Mouse (Mus musculus): Measurements from ENCODE around the gene Drg1. TPM values are rescaled to one million over a fixed set of nuclear protein-coding genes. Genes with fewer than 3 reads are reported as not detected.

Gene Drg1
- 3.3 and 3.5 TPM in 2 replicates for polyA plus RNA-seq (2012; rRNA removed; ENCODE audit: low replicate concordance)

GRCm38 (mm10) chr11:3266079-3266685, at the start of gene Drg1:
Gene Drg1 (minus strand): TSS chr11:3266415.

DNA sequence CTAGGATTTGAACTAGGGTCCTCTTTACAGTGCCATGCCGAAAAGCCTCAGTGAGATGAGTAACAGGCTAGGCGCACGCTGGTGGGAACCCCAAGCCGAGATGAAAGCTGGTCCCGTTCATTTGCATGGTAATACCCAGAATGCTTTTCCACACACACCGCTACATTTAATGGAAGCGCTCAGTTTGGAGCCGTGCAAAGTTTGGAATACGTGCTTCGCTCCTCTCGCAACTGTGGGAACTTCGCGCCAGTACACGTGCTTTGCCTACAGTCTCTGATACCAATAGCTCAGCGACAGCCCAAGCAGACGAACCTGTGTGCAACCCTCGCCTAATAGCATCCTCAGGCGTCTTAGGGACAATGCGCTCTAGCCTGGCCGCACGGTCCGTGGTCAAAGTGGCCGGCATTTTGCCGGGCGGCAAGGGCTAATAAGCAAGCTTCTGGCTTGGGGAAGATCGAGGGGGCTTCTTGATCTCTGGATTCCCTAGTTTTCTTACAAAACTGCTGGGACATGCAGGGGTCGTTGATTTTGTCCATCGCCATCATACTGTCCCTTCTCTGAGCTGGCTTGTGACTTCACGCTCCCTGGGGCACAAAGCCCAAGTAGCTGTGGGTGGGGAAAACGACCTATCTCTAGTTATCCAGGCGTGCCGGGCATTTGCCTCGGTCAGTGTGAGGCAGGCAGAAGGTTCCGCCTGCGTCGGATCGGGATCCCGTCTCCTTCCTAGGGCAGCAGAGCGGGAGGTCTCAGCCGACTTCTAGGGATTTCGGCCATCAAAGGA, 22.5 kb upstream of the Drg1 start, which contains the start of gene Patz1:
Gene Patz1 (plus strand): TSS at position 354 of the 781 bp plus-strand sequence.

DNA sequence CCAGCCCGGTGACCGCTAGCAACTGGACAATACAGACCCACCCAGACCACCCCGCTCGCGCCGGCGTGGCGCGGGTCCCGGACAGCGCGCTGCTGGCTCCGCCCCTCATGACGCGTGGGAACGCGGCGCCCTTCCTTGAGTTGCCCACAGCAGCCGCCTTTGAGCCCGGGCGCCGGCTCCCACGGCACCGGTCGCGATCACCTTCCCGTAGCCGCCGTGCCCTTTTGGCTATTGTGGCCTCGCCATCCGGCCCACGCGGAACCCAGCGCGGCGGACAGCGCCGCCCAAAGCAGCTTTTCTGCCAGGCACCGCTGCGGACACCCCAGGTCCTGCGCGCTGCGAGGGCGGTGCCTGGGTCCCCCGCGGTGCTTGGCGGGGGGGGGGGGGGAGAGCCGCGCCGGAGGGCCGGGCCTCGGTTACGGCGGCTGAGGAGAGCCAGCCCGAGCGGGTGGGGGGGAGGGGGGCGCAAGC, 63.9 kb downstream of the Drg1 start, which contains the start of gene Eif4enif1:
Gene Eif4enif1 (plus strand): TSS at position 162 of the 471 bp plus-strand sequence.

GRCm38 (mm10) chr11:3193363-3193762, 72.9 kb downstream of the Drg1 start, which contains the start of gene Sfi1:
Gene Sfi1 (minus strand): TSS chr11:3193463.

Other genes with a start within 250 kb of the Drg1 start
- 13.9 and 19.6 TPM in 2 replicates for gene Sfi1, start 73.0 kb downstream of the Drg1 start, polyA plus RNA-seq (2012; rRNA removed; ENCODE audit: low replicate concordance)
- gene Eif4enif1, start 64.0 kb downstream of the Drg1 start, polyA plus RNA-seq (2012; rRNA removed; ENCODE audit: low replicate concordance), result 22.9 and 30.3 TPM in 2 replicates
- gene Patz1, start 22.5 kb upstream of the Drg1 start, polyA plus RNA-seq (2012; rRNA removed; ENCODE audit: low replicate concordance), result 11.2 and 16.9 TPM in 2 replicates
- 6.7 and 8.3 TPM in 2 replicates for gene Pik3ip1, start 64.0 kb upstream of the Drg1 start, polyA plus RNA-seq (2012; rRNA removed; ENCODE audit: low replicate concordance)
- gene Limk2, start 142.8 kb upstream of the Drg1 start, polyA plus RNA-seq (2012; rRNA removed; ENCODE audit: low replicate concordance), result 44.2 and 68.7 TPM in 2 replicates
- gene Rnf185, start 185.9 kb upstream of the Drg1 start, polyA plus RNA-seq (2012; rRNA removed; ENCODE audit: low replicate concordance), result 27.5 and 28.0 TPM in 2 replicates
- gene Pla2g3, start 221.9 kb upstream of the Drg1 start, polyA plus RNA-seq (2012; rRNA removed; ENCODE audit: low replicate concordance), result 0.40 and 0.54 TPM in 2 replicates
- gene Inpp5j, start 238.4 kb upstream of the Drg1 start, polyA plus RNA-seq (2012; rRNA removed; ENCODE audit: low replicate concordance), result 20.9 and 23.9 TPM in 2 replicates
- 139 and 181 TPM in 2 replicates for gene Selenom, start 248.3 kb upstream of the Drg1 start, polyA plus RNA-seq (2012; rRNA removed; ENCODE audit: low replicate concordance)